Mouse (Mus musculus) myocyte (in vitro differentiated cells): Measurements from ENCODE around the gene Enkur. TPM values are rescaled to one million over a fixed set of nuclear protein-coding genes. Genes with fewer than 3 reads are reported as not detected.

Source experiments
- H3K27me3 ChIP-seq: one replicate; pipeline ENCODE4 v1.6.1; 2011; ENCODE audit not compliant: control insufficient read depth, insufficient read depth, insufficient read length
- H3K36me3 ChIP-seq: one replicate; pipeline ENCODE4 v1.6.1; 2011; ENCODE audit not compliant: control insufficient read depth, insufficient read depth
- H3K4me2 ChIP-seq: one replicate; pipeline ENCODE4 v1.6.1; 2011; ENCODE audit warnings: low read depth, control low read depth
- H3K4me3 ChIP-seq: one replicate; pipeline ENCODE4 v1.5.1; 2011; ENCODE audit warnings: mild to moderate bottlenecking, control low read depth, moderate library complexity
- H3K79me2 ChIP-seq: one replicate; pipeline ENCODE4 v1.6.1; 2011; ENCODE audit not compliant: control insufficient read depth, insufficient read depth
- H3ac ChIP-seq: one replicate; pipeline ENCODE4 v1.6.1; 2011; ENCODE audit not compliant: control insufficient read depth, insufficient read length
- CEBPB ChIP-seq: IDR thresholded peaks from 2 replicates; pipeline ENCODE4 v1.6.1; 2011; ENCODE audit warnings: mild to moderate bottlenecking, moderate library complexity; ENCODE audit not compliant: poor library complexity, insufficient read depth, severe bottlenecking
- E2F4 ChIP-seq: IDR thresholded peaks from one replicate; pipeline ENCODE4 v1.6.1; 2011; ENCODE audit warnings: mild to moderate bottlenecking, control low read depth, moderate library complexity; ENCODE audit not compliant: insufficient read depth
- MAX ChIP-seq: IDR thresholded peaks from one replicate; pipeline ENCODE4 v1.6.1; 2011; ENCODE audit warnings: low read depth, mild to moderate bottlenecking, control low read depth
- MYOD1 ChIP-seq, 3 experiments: IDR thresholded peaks; one replicate each; pipeline ENCODE4 v1.6.1; 2011; ENCODE audit warnings: control low read depth in 2 of 3, low read depth in 2 of 3, mild to moderate bottlenecking in 2 of 3, moderate library complexity in 1 of 3; ENCODE audit not compliant: insufficient read length in 2 of 3, control insufficient read depth in 1 of 3
- MYOG ChIP-seq, 3 experiments: IDR thresholded peaks; one replicate each; pipeline ENCODE4 v1.6.1; 2011; ENCODE audit warnings: control low read depth in 2 of 3, low read depth in 2 of 3, mild to moderate bottlenecking in 2 of 3; ENCODE audit not compliant: insufficient read length in 2 of 3, control insufficient read depth in 1 of 3, insufficient read depth in 1 of 3
- POLR2A ChIP-seq: IDR thresholded peaks from one replicate; pipeline ENCODE4 v1.6.1; 2011; ENCODE audit warnings: low read depth, mild to moderate bottlenecking, control low read depth, moderate library complexity; ENCODE audit not compliant: insufficient read length
- POLR2AphosphoS2 ChIP-seq: IDR thresholded peaks from one replicate; pipeline ENCODE4 v1.6.1; 2011; ENCODE audit warnings: low read depth, control low read depth; ENCODE audit not compliant: insufficient read length
- REST ChIP-seq: IDR thresholded peaks from one replicate; pipeline ENCODE4 v1.6.1; 2011; ENCODE audit warnings: mild to moderate bottlenecking, control low read depth, moderate library complexity; ENCODE audit not compliant: insufficient read depth, insufficient read length
- SRF ChIP-seq: IDR thresholded peaks from one replicate; pipeline ENCODE4 v1.6.1; 2011; ENCODE audit warnings: low read depth; ENCODE audit not compliant: control insufficient read depth, insufficient read length
- TCF12 ChIP-seq: IDR thresholded peaks from one replicate; pipeline ENCODE4 v1.6.1; 2011; ENCODE audit warnings: mild to moderate bottlenecking, control low read depth; ENCODE audit not compliant: poor library complexity, insufficient read depth, severe bottlenecking
- TCF3 ChIP-seq: IDR thresholded peaks from one replicate; pipeline ENCODE4 v1.6.1; 2011; ENCODE audit warnings: low read depth, control low read depth; ENCODE audit not compliant: insufficient read length
- USF1 ChIP-seq: IDR thresholded peaks from one replicate; pipeline ENCODE4 v1.6.1; 2011; ENCODE audit warnings: low read depth, mild to moderate bottlenecking, control low read depth, moderate library complexity
- polyA plus RNA-seq: library from polyadenylated mRNA; unstranded; fragments of >200 nt; fragmentation: generic; extraction: Trizol; gene quantifications from one replicate; pipeline ENCODE4 v1.2.1, GENCODE M21; 2012; ENCODE audit warnings: missing spikeins

Gene Enkur
- polyA plus RNA-seq, 1 experiment, result 1.0 TPM

DNA sequence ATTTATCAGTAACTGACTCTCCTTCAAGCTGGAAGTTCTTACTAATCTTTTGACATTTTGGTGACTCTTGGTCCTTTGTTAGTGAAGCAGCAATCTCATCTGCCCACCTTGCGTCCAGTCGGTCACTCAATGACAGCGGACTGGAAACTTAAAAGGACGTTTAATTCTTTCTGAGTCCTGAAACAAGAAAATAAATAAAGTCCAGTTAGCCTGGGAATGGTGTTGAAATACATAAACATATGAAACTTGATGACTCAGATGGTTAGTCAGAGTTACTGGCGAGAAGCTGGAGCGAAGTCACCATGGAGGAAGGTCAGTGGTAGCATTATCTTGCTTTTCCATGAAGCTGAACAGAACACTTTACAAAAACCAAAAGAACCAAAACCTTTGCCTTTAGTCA, 58.7 kb downstream of the Enkur start:
- H3K79me2 ChIP-seq, result no peaks in the 10 kb centered on the region
- no peak overlapping the region for H3K4me3 ChIP-seq
- no peaks in the 10 kb centered on the region for H3K27me3 ChIP-seq
- TF ChIP-seq MYOG (IDR thresholded peaks at IDR 0.05; ENCODE audit: control insufficient read depth in 1 of 3, insufficient read depth in 1 of 3, insufficient read length in 2 of 3, low read depth in 2 of 3) (no peak), CEBPB (peak; percentile 75), TCF12 (no peak)
- no peak overlapping the region for H3ac ChIP-seq
- H3K4me2 ChIP-seq, result peak overlapping the region; percentile 87
- H3K36me3 ChIP-seq, result no peaks in the 10 kb centered on the region

DNA sequence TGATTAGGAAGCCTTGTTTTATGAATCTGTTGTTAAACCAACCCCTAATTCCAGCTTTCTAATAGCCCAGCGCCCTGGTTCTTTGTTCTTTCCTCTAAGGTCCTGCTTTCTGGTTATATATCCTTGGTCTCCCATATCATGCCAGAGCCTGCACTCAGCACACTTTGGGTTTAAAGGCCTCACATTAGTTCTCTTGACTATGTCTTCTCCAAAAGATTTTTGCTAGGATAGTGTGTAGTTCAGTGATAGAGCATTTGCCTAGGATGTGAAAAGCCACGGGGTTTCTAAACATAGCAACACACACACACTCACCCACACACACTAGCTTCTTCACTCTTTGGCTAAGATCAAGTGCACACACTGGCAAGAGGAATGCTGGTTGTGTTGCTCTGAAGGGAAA, 62.5 kb downstream of the Enkur start:
- H3K4me3 ChIP-seq, result no peak overlapping the region
- H3K36me3 ChIP-seq, result no peaks in the 10 kb centered on the region
- TF ChIP-seq REST (no peak), MYOD1 (IDR thresholded peaks at IDR 0.05; ENCODE audit: control insufficient read depth in 1 of 3, insufficient read length in 2 of 3, low read depth in 2 of 3) (no peak), POLR2A (no peak), MAX (no peak), MYOG (IDR thresholded peaks at IDR 0.05; ENCODE audit: control insufficient read depth in 1 of 3, insufficient read depth in 1 of 3, insufficient read length in 2 of 3, low read depth in 2 of 3) (no peak), TCF12 (no peak), TCF3 (no peak), CEBPB (no peak), SRF (no peak), USF1 (no peak), E2F4 (no peak), POLR2AphosphoS2 (no peak)
- no peaks in the 10 kb centered on the region for H3K79me2 ChIP-seq
- no peak overlapping the region for H3ac ChIP-seq
- H3K27me3 ChIP-seq, result no peaks in the 10 kb centered on the region
- peak overlapping the region; percentile 68 for H3K4me2 ChIP-seq

DNA sequence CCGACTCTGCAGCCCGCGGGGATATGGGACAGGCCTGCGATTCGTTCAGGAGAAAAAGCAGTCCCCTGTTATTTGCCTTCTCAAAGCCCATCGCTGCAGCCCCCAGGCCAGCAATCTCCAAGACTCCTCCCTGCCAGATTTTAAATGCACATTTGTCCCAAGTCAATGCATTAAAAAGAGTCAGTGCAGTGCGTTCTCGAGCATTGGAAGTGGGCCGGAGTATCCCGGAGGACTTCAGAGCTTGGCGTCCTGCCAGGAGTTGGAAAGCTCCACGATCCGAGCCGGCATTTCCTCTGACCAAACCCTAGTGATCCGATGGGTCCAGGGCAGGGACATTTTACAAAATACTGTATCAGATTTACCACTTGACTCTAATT, 63.0 kb downstream of the Enkur start:
- Histone ChIP-seq H3K4me2 (peak overlapping the region; percentile 68), H3K79me2 (no peaks in the 10 kb centered on the region), H3K36me3 (no peaks in the 10 kb centered on the region), H3K27me3 (no peaks in the 10 kb centered on the region), H3K4me3 (no peak overlapping the region), H3ac (no peak overlapping the region)
- no peak for TF ChIP-seq REST
- no peak for TF ChIP-seq TCF3
- no peak for TF ChIP-seq SRF
- TF ChIP-seq POLR2A, result no peak
- no peak for TF ChIP-seq TCF12
- no peak for TF ChIP-seq MYOG (IDR thresholded peaks at IDR 0.05; ENCODE audit: control insufficient read depth in 1 of 3, insufficient read depth in 1 of 3, insufficient read length in 2 of 3, low read depth in 2 of 3)
- no peak for TF ChIP-seq CEBPB
- no peak for TF ChIP-seq MAX
- no peak for TF ChIP-seq MYOD1 (IDR thresholded peaks at IDR 0.05; ENCODE audit: control insufficient read depth in 1 of 3, insufficient read length in 2 of 3, low read depth in 2 of 3)

DNA sequence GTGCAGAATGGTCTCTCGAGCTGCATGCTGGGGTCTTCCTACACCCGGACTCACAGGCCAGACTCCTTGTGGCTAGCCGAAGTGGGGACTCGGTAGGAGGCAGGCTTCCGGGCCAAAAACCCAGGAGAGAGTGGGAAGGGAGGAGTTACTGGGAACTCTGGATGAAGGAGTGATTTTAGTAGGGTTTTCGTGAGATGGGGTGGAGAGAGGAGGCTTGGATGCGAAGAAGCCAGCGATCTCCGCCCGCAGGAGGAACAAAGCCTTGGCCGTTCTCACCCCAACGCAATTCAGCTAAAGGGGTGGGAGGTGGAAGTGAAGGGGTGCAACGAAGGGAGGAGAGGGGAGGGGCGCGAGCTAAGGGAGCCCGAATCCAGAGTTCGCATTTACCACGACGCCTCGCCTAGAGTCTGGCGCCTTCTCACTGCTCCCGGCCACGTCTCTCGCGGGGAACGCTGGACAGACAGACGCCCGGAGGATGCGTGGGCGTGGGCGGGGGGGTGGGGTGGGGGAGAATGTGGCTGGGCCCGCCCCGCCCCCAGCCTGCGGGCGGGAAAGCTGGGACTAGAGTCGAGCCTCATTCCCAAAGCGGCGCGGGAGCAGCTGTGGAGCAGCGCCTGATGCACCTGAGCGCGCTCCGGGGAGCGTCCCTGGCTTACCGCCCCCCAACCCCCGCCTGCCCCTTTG, 63.5 kb downstream of the Enkur start:
- Histone ChIP-seq H3K36me3 (no peaks in the 10 kb centered on the region), H3ac (no peak overlapping the region), H3K4me3 (no peak overlapping the region), H3K79me2 (no peaks in the 10 kb centered on the region), H3K4me2 (peak overlapping the region; percentile 68), H3K27me3 (no peaks in the 10 kb centered on the region)
- TF ChIP-seq CEBPB (no peak), TCF3 (no peak), TCF12 (no peak), MYOG (IDR thresholded peaks at IDR 0.05; ENCODE audit: control insufficient read depth in 1 of 3, insufficient read depth in 1 of 3, insufficient read length in 2 of 3, low read depth in 2 of 3) (no peak), MAX (no peak), REST (no peak), E2F4 (no peak), USF1 (no peak), POLR2A (no peak), SRF (no peak), MYOD1 (IDR thresholded peaks at IDR 0.05; ENCODE audit: control insufficient read depth in 1 of 3, insufficient read length in 2 of 3, low read depth in 2 of 3) (no peak), POLR2AphosphoS2 (no peak)

DNA sequence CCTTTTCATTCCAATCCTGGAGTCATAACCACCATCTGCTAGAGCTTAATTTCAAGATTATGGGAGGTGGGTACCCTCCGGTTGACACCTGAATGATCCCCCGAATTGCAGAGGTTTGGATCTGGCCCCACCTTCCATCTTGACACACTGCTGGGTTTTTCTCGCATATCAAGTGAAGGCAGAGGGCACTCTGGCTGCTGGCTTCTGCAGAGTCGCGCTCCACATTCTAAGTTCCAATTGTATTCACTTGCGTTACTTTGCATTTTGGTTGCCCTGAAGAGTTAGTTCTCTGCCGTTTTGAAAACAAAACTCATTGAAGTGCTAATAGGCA, 64.0 kb downstream of the Enkur start:
- Histone ChIP-seq H3K79me2 (no peaks in the 10 kb centered on the region), H3K4me3 (no peak overlapping the region)

More for the DNA sequence above, 64.0 kb downstream of the Enkur start:
- H3K4me2 ChIP-seq, result no peak overlapping the region
- no peaks in the 10 kb centered on the region for H3K36me3 ChIP-seq
- no peak overlapping the region for H3ac ChIP-seq
- H3K27me3 ChIP-seq, result no peaks in the 10 kb centered on the region
- TF ChIP-seq E2F4 (no peak), MYOG (IDR thresholded peaks at IDR 0.05; ENCODE audit: control insufficient read depth in 1 of 3, insufficient read depth in 1 of 3, insufficient read length in 2 of 3, low read depth in 2 of 3) (no peak), MAX (no peak), POLR2A (no peak), TCF12 (no peak), POLR2AphosphoS2 (no peak)

Other genes with a start within 250 kb of the Enkur start
- 18.0 TPM for gene Arhgap21, start 236.5 kb downstream of the Enkur start, polyA plus RNA-seq
- 3.6 TPM for gene Thnsl1, start 359 bp upstream of the Enkur start, polyA plus RNA-seq
- not detected for gene Gpr158, start 162.2 kb upstream of the Enkur start, polyA plus RNA-seq